Mouse (Mus musculus): ENCODE results near the gene Olfr821. TPM values are rescaled to one million over a fixed set of nuclear protein-coding genes. Genes with fewer than 3 reads are reported as not detected.
A peak's percentile ranks its signal among the peaks of the same experiment; 100 is the strongest.
"Not testable (repeated sequence)": the region's sequence is repeated elsewhere in the genome, so short reads cannot be mapped to it uniquely, and the experiment has no call there.

Olfr821 gene
- not detected in 2 replicates for polyA plus RNA-seq (2015; fragmentation: Nextera tagmentation; extraction: Ambion mirVana)

GRCm38 (mm10) chr10:130030048-130030447, at the start of gene Olfr821:
Gene Olfr821 (plus strand): TSS chr10:130030348.
- ATAC-seq, result no peak

GRCm38 (mm10) chr10:129981867-129982266, 48.3 kb upstream of the Olfr821 start:
- no CpG with 5 or more reads among the region's 3 CpGs for WGBS

More at GRCm38 (mm10) chr10:130030048-130030447, at the start of gene Olfr821:
- Histone ChIP-seq H3K4me3 (no peak within 1 kb of the TSS), H3K36me3 (ENCODE audit: poor library complexity, severe bottlenecking) (no peaks in the 10 kb centered on the region), H3K9me3 (replicated peaks) (no peaks in the 10 kb centered on the region), H3K27me3 (no peaks in the 10 kb centered on the region), H3K4me1 (no peaks in the 10 kb centered on the region), H3K4me2 (no peak within 1 kb of the TSS), H3K9ac (no peak within 1 kb of the TSS), H3K27ac (no peak within 1 kb of the TSS)

GRCm38 (mm10) chr10:129984962-129985361, 45.2 kb upstream of the Olfr821 start, which contains the start of gene Gm10310:
Gene Gm10310 (minus strand): TSS chr10:129985062.
- not testable (repeated sequence) for ATAC-seq; H3K4me3 ChIP-seq; H3K36me3 ChIP-seq (ENCODE audit: poor library complexity, severe bottlenecking); H3K4me2 ChIP-seq; H3K27me3 ChIP-seq; H3K9ac ChIP-seq; H3K27ac ChIP-seq; H3K4me1 ChIP-seq; H3K9me3 ChIP-seq (replicated peaks)
- WGBS, result no CpG with 5 or more reads among the region's 1 CpGs

More at GRCm38 (mm10) chr10:129981867-129982266, 48.3 kb upstream of the Olfr821 start:
- H3K4me2 ChIP-seq; H3K27me3 ChIP-seq; H3K36me3 ChIP-seq (ENCODE audit: poor library complexity, severe bottlenecking); H3K4me1 ChIP-seq; H3K9ac ChIP-seq; H3K4me3 ChIP-seq; H3K27ac ChIP-seq; H3K9me3 ChIP-seq (replicated peaks): not testable (repeated sequence)
- peak; percentile 58; the same call in 1 of the 2 replicates for ATAC-seq

- 85% methylated on average over 4 of the region's 4 CpGs for WGBS
- not testable (repeated sequence) for H3K9ac ChIP-seq; H3K4me2 ChIP-seq; H3K9me3 ChIP-seq (replicated peaks); H3K4me3 ChIP-seq; H3K4me1 ChIP-seq; H3K36me3 ChIP-seq (ENCODE audit: poor library complexity, severe bottlenecking); ATAC-seq; H3K27ac ChIP-seq; H3K27me3 ChIP-seq
These were observed 26.0 kb upstream of the Olfr821 start for GRCm38 (mm10) chr10:130004104-130004503.

GRCm38 (mm10) chr10:130005366-130005765, 24.8 kb upstream of the Olfr821 start:
- H3K4me1 ChIP-seq, ATAC-seq, H3K4me2 ChIP-seq: not testable (repeated sequence)

GRCm38 (mm10) chr10:130012321-130012720, 17.8 kb upstream of the Olfr821 start, which contains the start of gene Olfr820:
Gene Olfr820 (plus strand): TSS chr10:130012621.
- H3K27me3 ChIP-seq, result no peaks in the 10 kb centered on the region
- no peaks in the 10 kb centered on the region for H3K36me3 ChIP-seq (ENCODE audit: poor library complexity, severe bottlenecking)
- no peak within 1 kb of the TSS for H3K4me3 ChIP-seq
- no peak within 1 kb of the TSS for H3K27ac ChIP-seq
- H3K4me2 ChIP-seq, result no peak within 1 kb of the TSS
- H3K4me1 ChIP-seq, result no peaks in the 10 kb centered on the region
- ATAC-seq, result no peak
- no peak within 1 kb of the TSS for H3K9ac ChIP-seq
- H3K9me3 ChIP-seq (replicated peaks), result no peaks in the 10 kb centered on the region

More at GRCm38 (mm10) chr10:130005366-130005765, 24.8 kb upstream of the Olfr821 start:
- not testable (repeated sequence) for H3K27ac ChIP-seq; H3K9ac ChIP-seq; H3K36me3 ChIP-seq (ENCODE audit: poor library complexity, severe bottlenecking); H3K4me3 ChIP-seq; H3K27me3 ChIP-seq; H3K9me3 ChIP-seq (replicated peaks)
- WGBS, result 88% methylated on average over 4 of the region's 4 CpGs

GRCm38 (mm10) chr10:130037096-130037495, 6.9 kb downstream of the Olfr821 start:
- Histone ChIP-seq H3K9me3 (replicated peaks) (no peaks in the 10 kb centered on the region), H3K4me3 (no peak overlapping the region), H3K27me3 (no peaks in the 10 kb centered on the region), H3K4me2 (no peak overlapping the region), H3K9ac (no peak overlapping the region), H3K4me1 (no peaks in the 10 kb centered on the region), H3K36me3 (ENCODE audit: poor library complexity, severe bottlenecking) (no peaks in the 10 kb centered on the region), H3K27ac (no peak overlapping the region)
- WGBS, result 62% methylated on average over 6 of the region's 6 CpGs
- no peak for ATAC-seq

- no peak for ATAC-seq
These were observed 40.8 kb downstream of the Olfr821 start, which contains the start of gene Olfr822 for GRCm38 (mm10) chr10:130070910-130071309. Gene Olfr822 (plus strand): TSS chr10:130071210.

More at GRCm38 (mm10) chr10:130070910-130071309, 40.8 kb downstream of the Olfr821 start, which contains the start of gene Olfr822:
- no peak within 1 kb of the TSS for H3K9ac ChIP-seq
- no peaks in the 10 kb centered on the region for H3K36me3 ChIP-seq (ENCODE audit: poor library complexity, severe bottlenecking)
- no peak within 1 kb of the TSS for H3K27ac ChIP-seq
- H3K27me3 ChIP-seq, result no peaks in the 10 kb centered on the region
- H3K4me1 ChIP-seq, result no peaks in the 10 kb centered on the region
- no peak within 1 kb of the TSS for H3K4me2 ChIP-seq
- no peaks in the 10 kb centered on the region for H3K9me3 ChIP-seq (replicated peaks)
- no peak within 1 kb of the TSS for H3K4me3 ChIP-seq

Other genes with a start within 250 kb of the Olfr821 start
- not detected in 2 replicates for gene Olfr810, start 235.4 kb upstream of the Olfr821 start, polyA plus RNA-seq (2015; fragmentation: Nextera tagmentation; extraction: Ambion mirVana)
- not detected in 2 replicates for gene Olfr811, start 226.0 kb upstream of the Olfr821 start, polyA plus RNA-seq (2015; fragmentation: Nextera tagmentation; extraction: Ambion mirVana)
- not detected in 2 replicates for gene Olfr812, start 184.3 kb upstream of the Olfr821 start, polyA plus RNA-seq (2015; fragmentation: Nextera tagmentation; extraction: Ambion mirVana)
- not detected in 2 replicates for gene Olfr813, start 175.0 kb upstream of the Olfr821 start, polyA plus RNA-seq (2015; fragmentation: Nextera tagmentation; extraction: Ambion mirVana)
- gene Olfr814, start 150.5 kb upstream of the Olfr821 start, polyA plus RNA-seq (2015; fragmentation: Nextera tagmentation; extraction: Ambion mirVana), result not detected in 2 replicates
- gene Olfr815, start 124.5 kb upstream of the Olfr821 start, polyA plus RNA-seq (2015; fragmentation: Nextera tagmentation; extraction: Ambion mirVana), result not detected in 2 replicates
- not detected in 2 replicates for gene Olfr816, start 114.8 kb upstream of the Olfr821 start, polyA plus RNA-seq (2015; fragmentation: Nextera tagmentation; extraction: Ambion mirVana)
- not detected in 2 replicates for gene Olfr818, start 81.2 kb upstream of the Olfr821 start, polyA plus RNA-seq (2015; fragmentation: Nextera tagmentation; extraction: Ambion mirVana)
- not detected in 2 replicates for gene Olfr819, start 63.1 kb upstream of the Olfr821 start, polyA plus RNA-seq (2015; fragmentation: Nextera tagmentation; extraction: Ambion mirVana)
- gene Olfr247, start 54.2 kb upstream of the Olfr821 start, polyA plus RNA-seq (2015; fragmentation: Nextera tagmentation; extraction: Ambion mirVana), result not detected in 2 replicates
- not detected in 2 replicates for gene Gm10310, start 45.3 kb upstream of the Olfr821 start, polyA plus RNA-seq (2015; fragmentation: Nextera tagmentation; extraction: Ambion mirVana)
- not detected in 2 replicates for gene Olfr820, start 17.7 kb upstream of the Olfr821 start, polyA plus RNA-seq (2015; fragmentation: Nextera tagmentation; extraction: Ambion mirVana)
- not detected in 2 replicates for gene Olfr822, start 40.9 kb downstream of the Olfr821 start, polyA plus RNA-seq (2015; fragmentation: Nextera tagmentation; extraction: Ambion mirVana)
- gene Olfr823, start 85.0 kb downstream of the Olfr821 start, polyA plus RNA-seq (2015; fragmentation: Nextera tagmentation; extraction: Ambion mirVana), result not detected in 2 replicates
- gene Olfr824, start 99.7 kb downstream of the Olfr821 start, polyA plus RNA-seq (2015; fragmentation: Nextera tagmentation; extraction: Ambion mirVana), result not detected in 2 replicates
- not detected in 2 replicates for gene Olfr825, start 136.4 kb downstream of the Olfr821 start, polyA plus RNA-seq (2015; fragmentation: Nextera tagmentation; extraction: Ambion mirVana)
- gene Olfr826, start 153.8 kb downstream of the Olfr821 start, polyA plus RNA-seq (2015; fragmentation: Nextera tagmentation; extraction: Ambion mirVana), result not detected in 2 replicates
- not detected in 2 replicates for gene Olfr827, start 184.1 kb downstream of the Olfr821 start, polyA plus RNA-seq (2015; fragmentation: Nextera tagmentation; extraction: Ambion mirVana)
- gene Neurod4, start 249.9 kb downstream of the Olfr821 start, polyA plus RNA-seq (2015; fragmentation: Nextera tagmentation; extraction: Ambion mirVana), result 4.4 and 4.7 TPM in 2 replicates

Measured in forebrain, embryonic 13.5 days (tissue).